Mouse (Mus musculus) kidney, postnatal 36 days (tissue): ENCODE data around the gene Dffb.

Experiments used
- DNase-seq, 2 experiments: peaks; one replicate each; pipeline ENCODE4 v3.0.0; 2021 to 2022; ENCODE audit warnings: mixed read lengths in 2 of 2

Gene Dffb

DNA sequence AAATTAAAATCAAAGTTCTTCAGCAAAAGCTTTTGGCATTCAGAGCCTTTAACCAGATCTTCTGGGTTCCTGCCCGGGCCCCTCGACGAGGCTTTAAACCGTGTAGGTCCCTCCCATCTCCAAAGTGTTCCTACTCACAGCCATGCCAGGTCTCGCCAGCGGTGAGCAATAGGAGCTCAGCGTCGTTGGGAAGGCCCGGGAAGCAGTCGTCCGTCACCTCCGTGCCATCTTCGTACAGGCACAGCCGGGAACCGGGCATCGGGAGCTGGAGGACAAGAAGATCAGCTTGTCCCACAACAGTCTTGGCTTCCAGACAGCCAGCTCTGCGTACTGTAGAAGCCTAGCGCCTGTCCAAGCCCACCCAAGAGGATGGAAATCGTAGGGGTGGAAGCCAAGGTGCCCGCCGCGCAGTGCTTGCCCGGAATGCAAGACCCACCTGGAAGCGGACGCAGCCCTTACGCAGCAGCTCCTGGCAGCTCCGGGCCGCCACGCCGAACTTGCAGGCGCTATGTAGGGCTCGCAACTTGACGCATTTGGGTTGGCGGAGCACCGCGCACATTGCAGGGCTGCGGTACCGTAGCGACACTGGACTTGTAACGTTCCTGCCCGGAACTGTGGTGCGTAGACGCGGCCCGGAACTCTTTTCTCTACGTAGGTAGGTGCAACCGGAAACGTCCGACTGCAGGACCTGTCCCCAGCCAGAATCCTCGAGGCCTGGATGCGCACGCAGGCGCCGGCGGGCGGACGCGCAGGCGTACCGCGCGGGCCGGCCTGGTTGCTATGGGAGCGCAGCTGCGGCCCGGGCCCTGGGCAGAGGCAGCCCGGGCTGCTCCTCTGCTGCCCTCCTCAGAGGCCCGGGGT is at the start of gene Dffb, which contains the start of gene Cep104:
Gene Dffb (minus strand): TSS at position 696 of the 861 bp plus-strand sequence.
Gene Cep104 (plus strand): TSS at position 764 of the 861 bp plus-strand sequence.
- peak; percentile 95 to 97 for DNase-seq

DNA sequence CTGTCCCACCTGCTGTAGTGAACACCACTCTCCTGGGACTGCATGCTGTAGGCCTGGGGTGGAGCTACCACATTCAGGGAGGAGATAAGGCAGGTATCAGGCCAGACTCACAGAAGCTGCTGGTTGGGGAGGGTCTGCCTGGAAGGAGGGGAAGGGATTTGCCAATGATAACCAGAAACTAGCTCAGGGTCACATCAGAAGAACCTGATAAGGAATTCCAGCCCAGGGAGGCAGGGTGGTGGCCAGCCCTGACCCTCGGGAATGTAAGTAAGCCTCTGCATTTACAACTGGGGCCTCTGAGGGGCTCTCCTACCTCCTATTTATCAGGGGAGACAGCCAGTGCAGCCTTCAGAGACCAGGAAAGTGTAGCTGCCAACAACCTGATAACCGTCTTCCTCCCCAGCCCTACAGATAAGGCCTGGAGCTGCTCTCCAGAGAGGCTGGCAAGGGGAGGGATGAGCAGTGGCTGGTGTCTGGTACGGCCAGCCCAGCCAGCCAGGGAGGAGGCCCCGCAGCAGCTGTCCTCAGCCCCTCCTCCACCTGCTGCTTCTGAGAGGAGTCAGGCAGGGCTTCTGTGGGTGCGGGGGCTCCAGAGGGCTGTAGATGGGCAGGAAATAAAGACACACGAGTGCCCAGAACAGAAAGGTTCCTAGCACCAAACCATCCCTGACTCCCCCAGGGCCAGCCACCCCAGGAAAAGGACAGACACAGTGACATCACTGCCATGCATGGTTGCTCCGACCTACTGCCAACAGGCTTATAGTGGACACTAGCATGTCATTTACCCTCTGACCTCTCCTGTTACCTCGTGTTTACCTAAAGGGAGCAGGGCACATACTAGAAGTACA is 49.1 kb upstream of the Dffb start:
- peak; percentile 66 to 80 for DNase-seq

DNA sequence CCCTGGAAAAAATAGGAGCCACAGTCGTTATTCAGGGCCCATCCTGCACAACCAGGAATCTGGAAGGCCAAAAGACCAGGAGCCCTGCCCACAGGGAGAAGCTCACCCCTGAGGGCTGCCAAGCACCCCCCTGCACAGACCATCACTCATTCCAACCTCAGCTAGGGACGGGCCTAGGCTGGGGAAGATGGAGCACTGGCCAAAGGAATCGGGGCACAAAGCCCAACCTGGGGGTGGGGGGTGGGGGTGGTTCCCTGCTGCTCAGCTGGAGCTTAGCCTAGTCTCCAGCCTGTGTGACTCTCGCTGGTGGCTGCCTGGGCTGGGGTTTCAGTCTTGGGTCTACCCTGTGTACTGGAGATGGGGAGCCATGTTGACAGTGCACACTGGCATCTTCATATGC is 47.9 kb upstream of the Dffb start:
- DNase-seq = peak in 1 of 2 experiments; percentile 23

DNA sequence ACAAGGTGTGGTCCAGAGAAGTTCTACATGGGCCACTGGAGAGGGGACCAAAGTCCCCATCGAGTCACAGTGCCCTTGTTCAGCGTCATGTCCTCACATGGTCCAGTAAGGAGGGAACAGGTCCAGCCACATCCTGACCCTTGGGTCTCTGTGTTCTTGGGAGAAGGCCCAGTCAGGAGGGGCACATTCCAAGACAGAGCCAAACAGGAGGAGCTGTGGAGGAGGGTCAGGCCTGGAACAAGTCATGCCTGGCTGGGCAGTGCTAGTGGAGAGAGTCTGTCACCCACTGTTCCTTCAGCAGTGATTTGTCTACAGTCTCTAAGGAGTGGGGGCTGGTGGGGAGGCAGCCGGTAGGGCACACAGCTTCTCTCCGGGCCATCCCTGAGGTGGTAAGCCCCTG is 47.5 kb upstream of the Dffb start:
- DNase-seq = peak; percentile 86 to 96

DNA sequence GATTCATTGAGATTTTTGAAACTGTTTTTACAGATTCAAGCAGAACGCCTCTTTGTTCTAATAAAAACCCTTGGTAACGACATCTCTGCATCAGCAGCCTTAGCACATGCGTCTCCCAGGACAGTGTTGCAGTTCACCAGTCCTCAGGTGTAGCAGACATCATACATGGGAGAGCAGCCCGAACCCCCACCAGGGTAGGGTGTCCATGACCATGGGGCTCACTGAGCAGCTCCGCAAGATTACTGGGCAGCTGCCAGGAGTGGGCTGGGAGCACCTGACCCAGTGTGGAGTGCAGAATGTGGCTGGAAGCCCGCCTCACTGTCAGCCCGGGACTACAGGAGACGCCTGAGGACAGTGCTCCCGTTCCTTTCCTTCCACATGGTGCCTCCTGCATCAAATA is 46.5 kb upstream of the Dffb start:
- DNase-seq = peak; percentile 76 to 78

DNA sequence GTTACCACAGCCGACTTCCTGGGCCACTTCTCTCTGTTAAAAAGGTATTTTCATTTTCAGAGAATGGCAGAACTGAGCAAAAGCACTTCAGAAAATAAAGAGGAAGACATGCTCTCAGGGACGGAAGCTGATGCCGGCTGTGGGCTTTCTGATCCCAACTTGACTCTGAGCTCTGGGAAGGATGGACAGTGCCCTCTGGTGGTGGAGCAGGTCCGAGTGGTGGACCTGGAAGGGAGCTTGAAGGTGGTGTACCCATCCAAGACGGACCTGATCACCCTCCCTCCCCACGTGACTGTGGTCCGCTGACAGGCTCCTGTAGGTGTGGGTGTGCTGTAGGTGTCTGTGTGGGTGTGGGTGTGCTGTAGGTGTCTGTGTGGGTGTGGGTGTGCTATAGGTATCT is 44.6 kb upstream of the Dffb start:
- peak; percentile 85 to 90 for DNase-seq

DNA sequence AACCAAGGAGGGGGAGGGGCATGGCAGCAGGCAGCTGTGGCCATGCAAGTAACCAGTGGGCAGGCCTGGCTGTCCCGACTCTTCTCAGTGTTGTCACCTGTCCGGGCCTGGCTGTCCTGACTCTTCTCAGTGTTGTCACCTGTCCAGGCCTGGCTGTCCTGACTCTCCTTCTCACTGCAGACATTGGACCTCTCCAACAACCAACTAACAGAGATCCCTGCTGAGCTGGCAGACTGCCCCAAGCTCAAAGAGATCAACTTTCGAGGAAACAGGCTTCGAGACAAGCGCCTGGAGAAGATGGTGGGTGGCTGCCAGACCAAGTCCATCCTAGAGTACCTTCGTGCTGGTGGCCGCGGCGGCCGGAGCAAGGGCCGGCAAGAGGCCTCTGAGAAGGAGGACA is 40.5 kb upstream of the Dffb start:
- DNase-seq = peak; percentile 28 to 66

DNA sequence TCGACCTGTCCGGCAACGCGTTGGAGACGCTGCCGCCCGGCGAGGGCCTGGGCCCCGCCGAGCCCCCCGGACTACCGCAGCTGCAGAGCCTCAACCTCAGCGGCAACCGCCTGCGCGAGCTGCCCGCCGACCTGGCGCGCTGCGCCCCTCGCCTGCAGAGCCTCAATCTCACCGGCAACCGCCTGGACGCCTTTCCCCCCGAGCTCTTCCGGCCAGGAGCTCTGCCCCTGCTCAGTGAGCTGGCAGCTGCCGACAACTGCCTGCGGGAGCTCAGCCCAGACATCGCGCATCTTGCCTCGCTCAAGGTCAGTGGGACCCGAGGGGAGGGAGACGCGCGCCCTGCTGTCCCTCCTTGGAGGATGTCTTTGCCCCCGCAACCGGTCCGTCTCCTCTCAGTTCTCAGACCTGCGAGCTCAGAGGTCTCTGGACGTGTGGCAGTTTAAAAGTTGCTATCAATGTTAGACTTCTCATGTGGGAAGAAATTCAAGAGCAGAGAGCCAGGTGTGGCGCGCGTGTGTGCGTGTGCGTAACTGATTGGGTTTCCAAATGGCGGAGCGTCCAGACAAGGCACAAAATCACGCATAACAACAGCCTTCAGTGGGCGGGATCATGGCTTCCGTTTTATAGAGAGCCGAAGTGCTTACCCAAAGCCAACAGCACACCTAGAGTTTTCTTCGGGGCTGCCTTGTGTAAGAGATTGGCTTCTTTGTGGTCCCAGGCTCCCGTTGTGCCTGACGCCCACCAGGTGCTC is 37.4 kb upstream of the Dffb start:
- DNase-seq = peak in 1 of 2 experiments; percentile 23

DNA sequence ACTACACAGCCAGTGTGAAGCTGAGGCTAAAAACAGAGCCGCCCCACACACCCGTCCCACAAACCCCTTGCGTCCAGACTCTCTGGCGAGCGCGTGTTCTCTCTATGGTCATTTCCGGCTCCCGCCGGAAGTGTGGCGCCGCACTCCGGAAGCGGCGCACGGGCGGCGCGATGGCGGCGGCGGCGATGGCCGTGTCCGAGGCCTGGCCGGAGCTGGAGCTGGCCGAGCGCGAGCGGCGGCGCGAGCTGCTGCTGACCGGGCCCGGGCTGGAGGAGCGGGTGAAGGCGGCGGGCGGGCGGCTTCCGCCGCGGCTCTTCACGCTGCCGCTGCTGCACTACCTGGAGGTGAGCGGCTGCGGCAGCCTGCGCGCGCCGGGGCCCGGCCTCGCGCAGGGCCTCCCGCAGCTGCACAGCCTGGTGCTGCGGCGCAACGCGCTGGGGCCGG is 36.7 kb upstream of the Dffb start, which contains the start of gene Lrrc47:
Gene Lrrc47 (plus strand): TSS at position 86 of the 444 bp plus-strand sequence.
- DNase-seq = peak; percentile 88 to 91

DNA sequence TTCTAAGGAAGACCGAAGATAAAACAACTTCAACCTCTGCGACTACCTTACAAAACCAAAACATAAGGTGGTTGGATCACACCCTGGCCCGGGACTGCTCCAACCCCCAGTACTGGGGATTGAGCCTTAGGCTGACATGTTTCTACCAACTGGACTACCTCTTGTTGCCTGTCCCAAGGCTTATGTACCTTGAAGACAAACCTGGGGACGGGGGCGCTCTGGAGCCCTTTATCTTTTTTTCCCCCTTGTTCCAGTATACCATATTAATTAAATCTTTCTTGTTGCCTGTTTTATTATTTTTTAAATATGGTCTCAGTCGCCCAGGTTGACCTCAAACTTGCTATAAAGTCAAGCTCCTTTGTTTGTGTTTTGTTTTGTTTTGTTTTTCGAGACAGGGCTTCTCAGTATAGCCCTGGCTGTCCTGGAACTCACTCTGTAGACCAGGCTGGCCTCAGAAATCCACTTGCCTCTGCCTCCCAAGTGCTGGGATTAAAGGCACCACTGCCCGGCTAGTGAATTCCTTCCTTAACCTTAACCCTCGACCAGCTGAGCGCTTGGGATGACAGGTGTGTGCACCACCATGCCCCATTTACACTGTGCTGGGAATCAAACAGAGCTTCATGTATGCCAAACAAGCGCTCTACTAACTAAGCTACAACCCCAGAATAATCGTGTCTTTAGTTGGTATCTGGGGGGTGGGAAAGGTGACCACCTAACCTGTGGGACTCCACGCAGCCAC is 36.1 kb upstream of the Dffb start:
- DNase-seq = no peak

DNA sequence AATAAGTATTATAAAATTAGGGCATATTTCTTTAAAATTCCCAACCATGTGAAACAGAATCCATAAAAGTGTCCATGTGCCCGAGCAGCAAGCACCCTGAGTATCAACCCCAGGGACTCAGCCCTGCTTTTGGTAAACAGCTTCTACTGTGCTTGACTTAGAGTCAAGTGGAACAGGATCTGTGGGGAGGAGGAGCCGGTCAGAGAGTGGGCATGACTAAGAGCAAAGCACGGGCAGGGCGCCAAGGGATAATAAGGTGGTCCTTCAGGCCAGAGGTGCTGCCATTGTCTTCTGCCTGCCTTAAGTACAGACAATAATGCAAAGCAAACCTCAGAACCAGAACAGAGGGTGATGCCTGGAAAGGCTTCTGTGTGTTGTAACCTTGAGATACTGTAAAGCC is 32.8 kb upstream of the Dffb start:
- peak in 1 of 2 experiments; percentile 40 for DNase-seq

DNA sequence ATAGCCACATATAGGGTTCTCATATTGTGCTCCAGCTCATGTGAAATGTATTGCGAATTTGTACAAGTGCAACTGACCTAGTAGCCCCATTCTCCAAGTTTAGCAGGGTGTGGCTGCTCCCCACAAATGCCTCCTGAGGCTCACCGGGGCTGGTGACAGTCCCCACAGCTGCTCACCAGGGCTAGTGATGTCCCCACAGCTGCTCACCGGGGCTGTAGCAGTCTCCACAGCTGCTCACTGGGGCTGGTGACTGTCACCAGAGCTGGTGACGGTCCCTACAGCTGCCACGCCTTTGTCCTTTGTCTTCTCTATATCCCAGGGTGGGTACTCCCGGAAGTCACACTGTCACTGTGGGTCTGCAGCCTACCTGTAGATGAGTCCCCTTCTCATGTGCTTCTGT is 31.3 kb upstream of the Dffb start:
- no peak for DNase-seq

DNA sequence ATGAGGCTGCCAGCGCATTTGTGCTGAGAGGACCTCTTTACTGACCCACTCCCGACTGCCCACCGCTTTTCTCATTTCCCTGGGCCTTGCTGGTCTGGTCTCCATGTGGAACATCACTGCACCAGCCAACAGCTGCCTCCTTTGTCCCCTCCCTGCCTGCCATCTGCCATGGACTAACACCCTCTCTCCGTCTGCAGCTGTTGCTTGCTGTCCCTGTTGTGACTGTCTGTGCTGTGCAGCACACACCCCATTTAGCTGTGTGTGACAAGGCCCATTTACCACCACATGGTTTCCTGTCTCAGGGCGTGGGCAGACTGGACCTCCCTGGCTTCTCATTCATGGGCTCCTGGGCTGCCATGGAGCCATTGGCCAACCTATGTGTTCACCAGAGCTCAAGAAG is 30.6 kb upstream of the Dffb start:
- DNase-seq = no peak

DNA sequence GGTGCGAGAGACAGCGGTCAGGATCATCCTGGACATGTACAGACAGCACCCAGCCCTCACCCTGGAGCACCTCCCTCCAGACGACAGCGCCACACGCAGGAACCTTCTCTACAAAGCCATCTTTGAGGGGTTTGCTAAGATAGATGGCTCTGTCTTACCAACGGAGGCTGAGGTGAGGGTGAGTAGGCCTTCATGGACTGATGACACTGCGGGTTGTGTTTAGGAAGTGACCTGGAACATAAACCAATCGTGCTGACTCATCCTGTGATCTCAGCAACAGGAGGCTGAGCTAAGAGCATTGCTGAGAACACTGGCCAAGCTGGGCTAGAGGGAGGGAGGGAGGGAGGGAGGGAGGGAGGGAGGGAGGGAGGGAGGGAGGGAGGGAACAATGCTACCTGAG is 18.6 kb upstream of the Dffb start:
- DNase-seq = no peak

DNA sequence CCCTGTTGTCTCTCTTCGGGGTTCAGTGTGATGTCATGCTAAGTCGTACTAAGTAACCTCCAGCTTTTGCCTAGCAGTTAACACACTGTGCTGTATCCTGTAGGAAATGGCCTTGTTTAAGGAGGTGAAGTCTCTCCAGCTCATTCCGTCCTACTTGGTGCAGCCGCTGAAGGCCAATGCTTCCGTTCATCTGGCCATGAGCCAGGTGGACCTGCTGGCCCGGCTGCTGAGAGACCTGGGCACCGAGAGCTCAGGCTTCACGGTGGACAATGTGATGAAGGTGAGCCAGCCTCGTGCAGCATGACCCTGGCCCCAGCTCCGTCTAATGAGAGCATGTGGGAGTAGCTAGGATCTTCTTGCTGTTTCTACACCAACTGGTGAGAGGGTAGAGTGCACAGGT is 17.8 kb upstream of the Dffb start:
- peak; percentile 25 to 54 for DNase-seq

DNA sequence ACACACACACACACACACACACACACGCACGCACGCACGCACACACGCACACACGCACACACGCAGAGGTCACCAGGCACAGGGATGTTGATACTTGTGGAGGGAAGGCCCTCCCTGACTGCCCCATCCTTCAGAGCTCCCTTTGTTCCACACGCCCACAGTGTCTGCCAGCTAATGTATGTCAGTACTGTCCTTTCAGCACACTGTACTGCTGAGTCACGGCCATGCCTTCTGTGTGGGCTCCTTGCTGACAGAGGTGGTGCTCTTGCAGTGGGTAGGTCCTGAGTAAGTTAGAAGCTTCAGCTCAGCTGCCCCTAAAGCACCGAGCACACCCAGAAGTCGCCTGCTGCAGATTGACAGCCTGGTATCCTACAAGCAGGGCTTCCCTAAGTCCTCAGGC is 5.5 kb upstream of the Dffb start:
- no peak for DNase-seq

DNA sequence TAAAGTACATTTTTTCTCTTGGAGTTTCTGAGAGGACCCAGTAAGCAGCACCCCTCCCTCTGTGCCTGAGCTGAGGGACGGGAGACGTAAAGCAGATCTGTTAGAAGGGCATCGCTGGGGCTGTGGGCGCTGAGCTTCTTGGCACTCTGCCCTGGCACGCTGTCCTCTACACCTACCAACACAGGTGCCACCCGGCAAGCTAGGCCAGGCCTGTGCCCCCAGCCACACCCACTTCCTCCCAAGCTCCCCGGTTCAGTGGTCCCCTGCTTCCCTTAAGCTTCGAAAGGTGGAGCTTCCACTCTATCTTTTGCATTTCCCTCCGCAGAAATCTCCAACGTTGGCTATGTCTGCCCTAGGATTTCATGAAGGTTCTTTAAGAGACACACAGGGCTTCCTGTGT is 4.3 kb upstream of the Dffb start:
- no peak for DNase-seq

DNA sequence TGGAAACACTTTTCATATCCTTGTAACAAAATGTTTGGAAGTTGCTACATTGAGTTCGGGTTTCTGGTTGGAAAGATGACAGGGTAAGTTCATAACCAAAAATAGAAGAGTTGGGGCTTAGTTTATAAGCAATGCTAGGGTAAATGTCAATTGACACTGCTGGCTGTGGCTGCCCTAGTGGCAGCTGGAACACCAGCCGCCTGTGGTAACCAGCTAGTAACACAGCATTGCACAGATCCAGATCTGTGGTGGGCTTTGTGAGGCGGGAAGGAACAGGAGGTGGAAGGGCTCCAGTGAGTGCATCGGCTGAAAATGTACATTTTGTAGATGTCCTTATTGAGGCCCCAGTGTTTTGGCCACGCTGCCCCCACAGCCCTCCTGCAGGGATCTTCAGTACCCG is 842 bp upstream of the Dffb start:
- DNase-seq = no peak

DNA sequence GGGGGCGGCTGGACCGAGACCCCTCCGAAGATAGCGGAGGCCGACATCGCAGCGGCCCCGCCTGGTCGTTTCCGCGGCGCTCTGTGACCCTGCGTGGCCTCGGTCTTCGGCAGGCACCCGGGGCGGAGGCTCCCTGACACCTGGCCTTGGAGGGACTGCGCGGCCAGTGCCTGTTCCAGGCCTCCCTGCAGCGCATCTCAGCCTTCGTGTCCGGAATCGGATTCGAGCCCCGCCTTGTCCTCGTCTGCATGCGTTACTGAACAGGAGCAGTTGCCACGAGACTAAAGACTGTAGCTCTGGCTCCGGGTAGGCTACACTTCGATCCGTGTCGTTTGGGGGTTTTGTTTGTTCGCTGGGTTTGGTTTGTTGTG is 351 bp upstream of the Dffb start:
- no peak for DNase-seq

DNA sequence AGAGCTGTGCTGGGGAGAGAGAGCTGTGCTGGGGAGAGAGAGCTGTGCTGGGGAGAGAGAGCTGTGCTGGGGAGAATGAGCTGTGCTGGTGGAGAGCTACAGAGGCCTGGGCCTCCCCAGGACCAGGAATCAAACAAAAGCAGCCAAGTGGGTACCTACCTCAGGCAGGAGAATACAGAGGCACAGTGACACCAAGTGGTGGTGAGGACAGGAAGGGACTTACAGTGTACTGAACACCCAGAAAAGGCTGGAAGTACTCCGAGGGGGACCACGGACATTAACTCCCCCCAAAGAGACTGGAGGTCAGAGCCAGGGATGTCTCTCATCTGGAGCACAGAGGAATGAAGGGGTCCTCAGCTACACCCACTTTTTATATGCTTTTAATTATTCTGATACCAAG is 6.9 kb downstream of the Dffb start:
- no peak for DNase-seq

DNA sequence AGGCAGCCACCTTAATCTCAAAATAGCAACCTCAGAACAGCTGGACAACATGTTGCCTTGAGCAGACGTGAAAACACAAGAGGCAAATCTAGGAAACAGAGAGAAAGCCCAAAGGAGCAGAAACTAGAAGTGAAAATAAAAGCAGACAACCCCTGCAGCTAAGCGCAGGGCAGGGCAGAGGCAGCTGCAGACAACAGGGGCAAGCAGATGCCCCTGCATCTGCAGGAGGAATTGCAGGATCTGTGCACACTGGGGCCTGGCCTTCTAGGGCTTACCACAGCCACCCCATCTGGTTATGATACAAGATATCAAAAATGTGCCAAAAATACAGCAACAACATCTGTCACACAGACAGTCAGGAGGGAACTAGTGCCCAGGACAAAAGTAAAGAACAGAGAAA is 7.4 kb downstream of the Dffb start:
- DNase-seq = no peak

DNA sequence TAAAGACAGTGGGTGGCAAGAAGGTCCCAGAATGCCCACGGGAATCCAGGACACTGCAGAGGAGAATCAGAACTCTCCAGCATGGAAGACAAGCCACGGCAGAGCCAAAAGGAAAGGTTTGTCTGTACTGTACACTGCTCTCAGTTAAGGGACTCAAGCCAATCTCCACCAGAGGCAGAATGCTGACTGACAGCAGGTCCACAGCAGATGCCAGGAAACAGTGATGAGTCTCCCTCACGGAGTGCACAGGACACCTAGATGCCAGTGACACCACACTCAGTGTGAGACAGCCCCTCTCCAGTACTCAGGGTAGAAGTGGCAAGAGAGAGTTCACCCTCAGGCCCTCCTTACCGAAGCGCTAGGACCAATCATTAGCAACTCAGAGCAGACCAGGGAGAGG is 8.3 kb downstream of the Dffb start:
- no peak for DNase-seq
